In the genomic region with DNA sequence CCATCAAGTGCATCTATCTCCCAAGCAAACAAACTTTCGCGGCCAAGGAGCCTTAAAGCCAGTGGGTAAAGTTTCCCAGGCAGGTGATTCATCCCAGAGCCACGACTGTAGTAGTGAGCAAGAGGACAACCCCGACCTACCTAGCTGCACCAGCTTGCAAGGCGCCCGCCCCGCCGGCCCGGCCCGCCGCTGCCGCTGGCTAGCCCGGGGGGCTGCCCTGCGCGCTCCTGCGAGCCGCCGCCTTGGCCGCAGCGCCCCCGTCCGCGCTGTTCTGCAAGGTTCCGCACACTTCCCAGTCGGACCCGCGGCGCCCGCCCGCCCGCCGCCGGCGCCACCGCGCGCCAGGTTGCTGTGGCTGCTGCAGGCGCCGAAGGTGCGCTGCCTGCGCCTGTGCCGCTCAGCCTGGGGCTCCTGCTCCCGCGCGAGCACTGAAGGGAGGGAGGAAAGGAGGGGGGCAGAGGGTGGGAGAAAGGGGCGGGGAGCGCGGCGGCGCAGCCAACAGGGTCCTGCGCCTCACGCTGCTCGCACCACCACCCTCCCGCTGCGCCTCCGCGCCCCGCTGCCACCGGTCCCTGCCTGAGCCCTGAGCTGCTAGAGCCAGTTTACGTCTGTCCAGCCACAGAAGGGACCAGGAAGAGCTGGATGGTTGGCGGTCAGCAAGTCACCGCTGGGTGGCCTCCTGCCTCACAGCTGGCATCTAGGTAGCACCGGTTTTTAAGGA, we compare ENCODE assay signal across 9 mouse cellular contexts. TPM values are rescaled to one million over a fixed set of nuclear protein-coding genes. Genes with fewer than 3 reads are reported as not detected.
DNase-seq lines count a peak whose midpoint lies in the region; ATAC-seq and TF ChIP-seq lines count a peak whose summit lies in the region.
"Had no signal": no experiment of that assay in that cellular context is flagged by ENCODE, and none has a peak within 500 bp of the region (broad histone marks: within the 10 kb centered on the region; RNA-seq: fewer than 3 reads in every experiment).

No protein-coding gene starts in this region.

- peak overlapping the region; percentile 69; the same call in 1 of the 2 replicates for H3K27ac ChIP-seq in heart, embryonic 10.5 days
- no peak overlapping the region for H3K27ac ChIP-seq in forebrain, embryonic 14.5 days (ENCODE audit: low read depth, low read length)
- peak overlapping the region; percentile 36; the same call in 1 of the 2 replicates for H3K27ac ChIP-seq in hindbrain, postnatal 0 days
- H3K27ac ChIP-seq in midbrain, embryonic 15.5 days, result peak overlapping the region; percentile 69

- H3K36me3 ChIP-seq in heart, embryonic 10.5 days, result no peaks in the 10 kb centered on the region
- H3K36me3 ChIP-seq in forebrain, embryonic 14.5 days (ENCODE audit: control insufficient read depth, insufficient read depth, low read length), result no peaks in the 10 kb centered on the region
- H3K36me3 ChIP-seq in hindbrain, postnatal 0 days (ENCODE audit: insufficient read depth, low read length), result no peaks in the 10 kb centered on the region
- no peaks in the 10 kb centered on the region for H3K36me3 ChIP-seq in midbrain, embryonic 15.5 days (replicated peaks)

- 1% methylated on average over 63 of the region's 63 CpGs for WGBS in heart, embryonic 10.5 days
- WGBS in forebrain, embryonic 14.5 days, result 1% methylated on average over 39 of the region's 63 CpGs
- 2% methylated on average over 42 of the region's 63 CpGs for WGBS in hindbrain, postnatal 0 days
- 2% methylated on average over 52 of the region's 63 CpGs for WGBS in midbrain, embryonic 15.5 days

- DNase-seq in heart, embryonic 10.5 days (ENCODE audit: low spot score), result peak; percentile 91
- DNase-seq in heart, adult 8-10 months (ENCODE audit: low spot score), result no peak
- DNase-seq in cerebellum, adult 18-20 months, result peak; percentile 7 to 26
- DNase-seq in forebrain, embryonic 14.5 days (ENCODE audit: low spot score), result peak; percentile 83
- peak; percentile 83 for DNase-seq in hindbrain, postnatal 0 days (ENCODE audit: low spot score)
- DNase-seq in left cerebral cortex, postnatal 10 days (ENCODE audit: extremely low spot score in 1 of 2, low spot score in 2 of 2), result peak; percentile 46 to 79
- DNase-seq in telencephalon, adult 2 months (ENCODE audit: low read depth, low spot score), result peak; percentile 79

- intact Hi-C loops in left cerebral cortex, postnatal 10 days (cut with DNase I), result loop anchor here (10.0 kb wide), 2 partner anchors 629 to 909 kb away; no protein-coding TSS in a partner anchor

- no peaks in the 10 kb centered on the region for H3K9me3 ChIP-seq in heart, embryonic 10.5 days
- no peaks in the 10 kb centered on the region for H3K9me3 ChIP-seq in forebrain, embryonic 14.5 days (replicated peaks; ENCODE audit: control insufficient read depth, low read length)
- H3K9me3 ChIP-seq in hindbrain, postnatal 0 days (ENCODE audit: low read length), result no peaks in the 10 kb centered on the region
- no peaks in the 10 kb centered on the region for H3K9me3 ChIP-seq in midbrain, embryonic 15.5 days

- H3K4me1 ChIP-seq in heart, embryonic 10.5 days, result no peaks in the 10 kb centered on the region
- H3K4me1 ChIP-seq in forebrain, embryonic 14.5 days (ENCODE audit: control insufficient read depth, insufficient read depth, low read length), result peaks cover 3% of the 10 kb centered on the region; the same call in 1 of the 2 replicates
- H3K4me1 ChIP-seq in hindbrain, postnatal 0 days (ENCODE audit: insufficient read depth, low read length), result no peaks in the 10 kb centered on the region
- no peaks in the 10 kb centered on the region for H3K4me1 ChIP-seq in midbrain, embryonic 15.5 days

- peak overlapping the region; percentile 69 for H3K4me3 ChIP-seq in heart, embryonic 10.5 days
- H3K4me3 ChIP-seq in forebrain, embryonic 14.5 days (ENCODE audit: low read depth, low read length), result peak overlapping the region; percentile 58
- peak overlapping the region; percentile 73 for H3K4me3 ChIP-seq in hindbrain, postnatal 0 days (ENCODE audit: low read length)
- peak overlapping the region; percentile 56 for H3K4me3 ChIP-seq in midbrain, embryonic 15.5 days
- H3K4me3 ChIP-seq: myocyte had no signal

- ATAC-seq in forebrain, embryonic 14.5 days, result peak; percentile 98
- peak; percentile 97 for ATAC-seq in hindbrain, postnatal 0 days
- ATAC-seq in midbrain, embryonic 15.5 days (replicated peaks), result peak; percentile 99

- H3K27me3 ChIP-seq in heart, embryonic 10.5 days (ENCODE audit: insufficient read depth, poor library complexity, severe bottlenecking), result peaks cover 11% of the 10 kb centered on the region
- H3K27me3 ChIP-seq in forebrain, embryonic 14.5 days (replicated peaks; ENCODE audit: control insufficient read depth, insufficient read depth, low read length), result no peaks in the 10 kb centered on the region
- H3K27me3 ChIP-seq in hindbrain, postnatal 0 days (ENCODE audit: insufficient read depth, low read length), result no peaks in the 10 kb centered on the region
- H3K27me3 ChIP-seq in midbrain, embryonic 15.5 days (replicated peaks), result no peaks in the 10 kb centered on the region

- H3K9ac ChIP-seq in forebrain, embryonic 14.5 days (ENCODE audit: low read length), result peak overlapping the region; percentile 70
- peak overlapping the region; percentile 61 for H3K9ac ChIP-seq in hindbrain, postnatal 0 days (replicated peaks; ENCODE audit: low read length)
- H3K9ac ChIP-seq in midbrain, embryonic 15.5 days, result peak overlapping the region; percentile 59

- H3K4me2 ChIP-seq in forebrain, embryonic 14.5 days (ENCODE audit: low read length), result peak overlapping the region; percentile 85
- peak overlapping the region; percentile 82 for H3K4me2 ChIP-seq in hindbrain, postnatal 0 days (ENCODE audit: low read depth, low read length)
- H3K4me2 ChIP-seq in midbrain, embryonic 15.5 days, result peak overlapping the region; percentile 74

- TF ChIP-seq CTCF in hindbrain, postnatal 0 days (IDR thresholded peaks at IDR 0.05; ENCODE audit: low read depth), result peak; percentile 67

RNA-seq across cellular contexts. Expression of gene Cntn3, which starts 8.7 kb away (rescaled TPM):
- polyA plus RNA-seq in heart, embryonic 10.5 days (2016; fragmentation: Nextera tagmentation; extraction: Ambion mirVana), result 0.11 and 0.33 TPM in 2 replicates
- total RNA-seq in heart, adult 8-10 months (2022), result under 1 TPM in 1 of 4 experiments, not detected in 3; 0.13 TPM
- 1.1 and 1.5 TPM in 2 replicates for polyA plus RNA-seq in forebrain, embryonic 14.5 days (2014; fragmentation: Nextera tagmentation; extraction: Ambion mirVana)
- total RNA-seq in hindbrain, postnatal 0 days (2014; rRNA removed), result 3.1 and 4.3 TPM in 2 replicates
- 2.0 and 2.5 TPM in 2 replicates for polyA plus RNA-seq in hindbrain, postnatal 0 days (2015; fragmentation: Nextera tagmentation; extraction: Ambion mirVana)
- 10 to 100 TPM; 31.3 to 36.0 TPM for total RNA-seq in left cerebral cortex, postnatal 10 days (2021)
- 3.8 TPM in 2 replicates for polyA plus RNA-seq in midbrain, embryonic 15.5 days (2015; fragmentation: Nextera tagmentation; extraction: Ambion mirVana)
